Mouse (Mus musculus): Measurements from ENCODE around the gene Cdk1. TPM values are rescaled to one million over a fixed set of nuclear protein-coding genes. Genes with fewer than 3 reads are reported as not detected.

The Cdk1 gene
- 292 and 305 TPM in 2 replicates for polyA plus RNA-seq (2015; fragmentation: Nextera tagmentation; extraction: Ambion mirVana)

DNA sequence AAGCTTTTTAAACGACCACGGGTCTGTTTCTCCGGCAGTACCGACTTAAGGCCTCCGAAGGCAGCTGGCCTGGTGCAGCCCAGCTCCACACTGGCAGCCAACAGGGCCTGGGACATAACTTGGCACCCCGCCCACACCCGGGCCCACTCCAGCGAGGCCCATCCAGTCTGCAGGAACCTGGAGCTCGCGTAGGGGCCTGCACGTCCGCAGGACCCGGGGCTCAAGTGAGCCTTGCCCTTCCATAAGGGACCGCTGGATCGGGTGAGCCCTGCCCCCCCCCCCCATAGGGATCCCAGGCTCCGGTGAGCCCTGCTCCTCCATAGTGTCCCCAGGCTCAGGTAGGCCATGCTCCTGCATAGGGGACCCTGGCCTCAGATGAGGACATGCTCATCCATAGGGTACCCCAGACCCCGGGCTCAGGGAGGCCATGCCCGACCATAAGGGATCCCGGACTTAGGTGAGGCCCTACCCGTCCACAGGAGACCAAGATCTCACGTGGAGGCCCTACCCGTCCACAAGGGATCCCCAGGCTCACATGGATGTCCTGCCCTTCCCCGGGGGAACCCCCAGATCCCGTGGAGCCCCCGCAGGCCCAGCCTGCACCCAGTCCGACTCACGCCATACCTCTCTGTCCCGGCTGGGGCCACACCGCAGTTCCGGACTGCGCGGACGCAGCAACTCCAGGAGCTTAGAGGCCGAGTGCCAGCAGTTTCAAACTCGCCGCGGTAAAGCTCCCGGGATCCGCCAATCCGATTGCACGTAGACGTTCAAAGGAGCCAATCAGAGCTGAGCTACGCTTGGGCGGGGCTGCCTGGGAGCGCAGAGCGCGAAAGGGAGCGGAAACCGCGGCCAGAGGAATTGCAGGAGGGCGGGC lies at the start of gene Cdk1:
Gene Cdk1, minus strand, starts transcription at position 727 of the 874 bp plus-strand sequence.
- peak within 1 kb of the TSS; percentile 92 for H3K9ac ChIP-seq
- under 1% methylated on average over 51 of the region's 51 CpGs for WGBS (ENCODE audit: insufficient replicate concordance)
- no peaks in the 10 kb centered on the region for H3K9me3 ChIP-seq (replicated peaks)
- peak within 1 kb of the TSS; percentile 96 for H3K4me3 ChIP-seq (replicated peaks)
- peak; percentile 94 for ATAC-seq (ENCODE audit: insufficient read depth)
- H3K27ac ChIP-seq (replicated peaks): peak within 1 kb of the TSS; percentile 90
- peak within 1 kb of the TSS; percentile 87 for H3K4me2 ChIP-seq
- no peaks in the 10 kb centered on the region for H3K27me3 ChIP-seq
- peaks cover 44% of the 10 kb centered on the region for H3K4me1 ChIP-seq (replicated peaks)
- peaks cover 38% of the 10 kb centered on the region for H3K36me3 ChIP-seq (replicated peaks)

- Histone ChIP-seq H3K9ac (no peak overlapping the region), H3K4me1 (replicated peaks) (no peaks in the 10 kb centered on the region), H3K27ac (replicated peaks) (no peak overlapping the region), H3K27me3 (peaks cover 55% of the 10 kb centered on the region), H3K9me3 (replicated peaks) (no peaks in the 10 kb centered on the region), H3K4me2 (peak overlapping the region; percentile 69), H3K4me3 (replicated peaks) (peak overlapping the region; percentile 46), H3K36me3 (replicated peaks) (no peaks in the 10 kb centered on the region)
- no peak for ATAC-seq (ENCODE audit: insufficient read depth)
- WGBS (ENCODE audit: insufficient replicate concordance): 4% methylated on average over 17 of the region's 17 CpGs
These were observed 47.2 kb upstream of the Cdk1 start for GRCm38 (mm10) chr10:69399814-69400385.

GRCm38 (mm10) chr10:69398763-69399590 lies 46.2 kb upstream of the Cdk1 start, which contains the start of gene Ank3:
Ank3 (plus strand) TSS chr10:69398773.
- peak within 1 kb of the TSS; percentile 46 for H3K4me3 ChIP-seq (replicated peaks)
- H3K27ac ChIP-seq (replicated peaks): no peak within 1 kb of the TSS
- no peaks in the 10 kb centered on the region for H3K36me3 ChIP-seq (replicated peaks)
- ATAC-seq (ENCODE audit: insufficient read depth): no peak
- WGBS (ENCODE audit: insufficient replicate concordance): under 1% methylated on average over 72 of the region's 77 CpGs
- no peak within 1 kb of the TSS for H3K9ac ChIP-seq
- peaks cover 55% of the 10 kb centered on the region for H3K27me3 ChIP-seq
- H3K9me3 ChIP-seq (replicated peaks): no peaks in the 10 kb centered on the region
- peak within 1 kb of the TSS; percentile 69 for H3K4me2 ChIP-seq
- no peaks in the 10 kb centered on the region for H3K4me1 ChIP-seq (replicated peaks)

GRCm38 (mm10) chr10:69398197-69398762 lies 45.5 kb upstream of the Cdk1 start:
- no peaks in the 10 kb centered on the region for H3K36me3 ChIP-seq (replicated peaks)
- H3K4me2 ChIP-seq: peak overlapping the region; percentile 69
- no peaks in the 10 kb centered on the region for H3K4me1 ChIP-seq (replicated peaks)
- 1% methylated on average over 26 of the region's 26 CpGs for WGBS (ENCODE audit: insufficient replicate concordance)
- no peak for ATAC-seq (ENCODE audit: insufficient read depth)
- no peaks in the 10 kb centered on the region for H3K9me3 ChIP-seq (replicated peaks)
- H3K27ac ChIP-seq (replicated peaks): no peak overlapping the region
- H3K4me3 ChIP-seq (replicated peaks): peak overlapping the region; percentile 46
- H3K27me3 ChIP-seq: peaks cover 55% of the 10 kb centered on the region
- no peak overlapping the region for H3K9ac ChIP-seq

- Histone ChIP-seq H3K27ac (replicated peaks) (no peak overlapping the region), H3K4me2 (no peak overlapping the region), H3K4me3 (replicated peaks) (no peak overlapping the region), H3K9ac (no peak overlapping the region), H3K36me3 (replicated peaks) (no peaks in the 10 kb centered on the region), H3K9me3 (replicated peaks) (no peaks in the 10 kb centered on the region), H3K27me3 (no peaks in the 10 kb centered on the region), H3K4me1 (replicated peaks) (no peaks in the 10 kb centered on the region)
- 68% methylated on average over 4 of the region's 4 CpGs for WGBS (ENCODE audit: insufficient replicate concordance)
- ATAC-seq (ENCODE audit: insufficient read depth): no peak
These were observed 36.8 kb upstream of the Cdk1 start for GRCm38 (mm10) chr10:69389511-69389910.

- Histone ChIP-seq H3K9ac (no peak overlapping the region), H3K36me3 (replicated peaks) (no peaks in the 10 kb centered on the region), H3K4me3 (replicated peaks) (no peak overlapping the region), H3K9me3 (replicated peaks) (no peaks in the 10 kb centered on the region), H3K27me3 (no peaks in the 10 kb centered on the region), H3K4me2 (no peak overlapping the region), H3K27ac (replicated peaks) (no peak overlapping the region), H3K4me1 (replicated peaks) (no peaks in the 10 kb centered on the region)
- ATAC-seq (ENCODE audit: insufficient read depth): no peak
- 65% methylated on average over 8 of the region's 8 CpGs for WGBS (ENCODE audit: insufficient replicate concordance)
These were observed 34.0 kb upstream of the Cdk1 start for GRCm38 (mm10) chr10:69386767-69387166.

DNA sequence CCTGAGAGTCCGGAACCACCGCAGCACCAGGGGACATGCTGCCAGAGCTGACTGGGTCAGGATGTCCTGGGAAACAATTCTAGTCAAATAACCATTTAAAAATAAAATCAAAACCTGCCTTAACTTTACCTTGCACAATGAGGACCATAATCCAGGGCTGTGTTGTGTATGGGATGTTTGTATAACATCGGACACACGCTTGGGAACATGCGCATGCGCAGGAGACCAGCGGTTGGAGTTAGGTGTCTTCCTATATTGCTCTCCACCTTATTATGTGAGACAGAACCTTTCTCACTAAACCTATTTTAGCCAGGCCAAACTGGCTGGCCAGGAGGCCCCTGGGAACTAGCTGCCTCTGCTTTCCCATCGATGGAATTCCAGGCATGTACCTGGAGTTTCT lies 32.4 kb upstream of the Cdk1 start:
- no peak for ATAC-seq (ENCODE audit: insufficient read depth)
- Histone ChIP-seq H3K9me3 (replicated peaks) (no peaks in the 10 kb centered on the region), H3K27me3 (no peaks in the 10 kb centered on the region), H3K9ac (no peak overlapping the region), H3K4me3 (replicated peaks) (no peak overlapping the region), H3K36me3 (replicated peaks) (no peaks in the 10 kb centered on the region), H3K4me1 (replicated peaks) (no peaks in the 10 kb centered on the region), H3K4me2 (no peak overlapping the region), H3K27ac (replicated peaks) (no peak overlapping the region)
- WGBS (ENCODE audit: insufficient replicate concordance): 81% methylated on average over 8 of the region's 8 CpGs

GRCm38 (mm10) chr10:69384640-69385039 lies 31.9 kb upstream of the Cdk1 start:
- no peak overlapping the region for H3K27ac ChIP-seq (replicated peaks)
- no peaks in the 10 kb centered on the region for H3K9me3 ChIP-seq (replicated peaks)
- no peaks in the 10 kb centered on the region for H3K27me3 ChIP-seq
- no peak overlapping the region for H3K4me3 ChIP-seq (replicated peaks)
- 73% methylated on average over 11 of the region's 11 CpGs for WGBS (ENCODE audit: insufficient replicate concordance)
- no peak overlapping the region for H3K9ac ChIP-seq
- no peak for ATAC-seq (ENCODE audit: insufficient read depth)
- H3K4me1 ChIP-seq (replicated peaks): no peaks in the 10 kb centered on the region
- no peak overlapping the region for H3K4me2 ChIP-seq
- H3K36me3 ChIP-seq (replicated peaks): no peaks in the 10 kb centered on the region

GRCm38 (mm10) chr10:69383186-69383585 lies 30.4 kb upstream of the Cdk1 start:
- no peak overlapping the region for H3K4me2 ChIP-seq
- no peak for ATAC-seq (ENCODE audit: insufficient read depth)
- H3K9me3 ChIP-seq (replicated peaks): no peaks in the 10 kb centered on the region
- no peak overlapping the region for H3K4me3 ChIP-seq (replicated peaks)
- H3K36me3 ChIP-seq (replicated peaks): no peaks in the 10 kb centered on the region
- no peak overlapping the region for H3K27ac ChIP-seq (replicated peaks)
- 67% methylated on average over 1 of the region's 1 CpGs for WGBS (ENCODE audit: insufficient replicate concordance)
- no peaks in the 10 kb centered on the region for H3K4me1 ChIP-seq (replicated peaks)
- H3K9ac ChIP-seq: no peak overlapping the region
- H3K27me3 ChIP-seq: no peaks in the 10 kb centered on the region

GRCm38 (mm10) chr10:69375154-69375553 lies 22.4 kb upstream of the Cdk1 start:
- Histone ChIP-seq H3K4me3 (replicated peaks) (no peak overlapping the region), H3K36me3 (replicated peaks) (no peaks in the 10 kb centered on the region), H3K27ac (replicated peaks) (no peak overlapping the region), H3K4me1 (replicated peaks) (no peaks in the 10 kb centered on the region), H3K9ac (no peak overlapping the region), H3K4me2 (no peak overlapping the region), H3K9me3 (replicated peaks) (no peaks in the 10 kb centered on the region), H3K27me3 (no peaks in the 10 kb centered on the region)
- WGBS (ENCODE audit: insufficient replicate concordance): 41% methylated on average over 7 of the region's 7 CpGs
- ATAC-seq (ENCODE audit: insufficient read depth): no peak

All from liver, embryonic 15.5 days (tissue).